Mouse (Mus musculus): Measurements from ENCODE around the gene Gm42417. TPM values are rescaled to one million over a fixed set of nuclear protein-coding genes. Genes with fewer than 3 reads are reported as not detected.

Gene Gm42417
- polyA plus RNA-seq, 1 experiment from 2014 or later, result not detected

DNA sequence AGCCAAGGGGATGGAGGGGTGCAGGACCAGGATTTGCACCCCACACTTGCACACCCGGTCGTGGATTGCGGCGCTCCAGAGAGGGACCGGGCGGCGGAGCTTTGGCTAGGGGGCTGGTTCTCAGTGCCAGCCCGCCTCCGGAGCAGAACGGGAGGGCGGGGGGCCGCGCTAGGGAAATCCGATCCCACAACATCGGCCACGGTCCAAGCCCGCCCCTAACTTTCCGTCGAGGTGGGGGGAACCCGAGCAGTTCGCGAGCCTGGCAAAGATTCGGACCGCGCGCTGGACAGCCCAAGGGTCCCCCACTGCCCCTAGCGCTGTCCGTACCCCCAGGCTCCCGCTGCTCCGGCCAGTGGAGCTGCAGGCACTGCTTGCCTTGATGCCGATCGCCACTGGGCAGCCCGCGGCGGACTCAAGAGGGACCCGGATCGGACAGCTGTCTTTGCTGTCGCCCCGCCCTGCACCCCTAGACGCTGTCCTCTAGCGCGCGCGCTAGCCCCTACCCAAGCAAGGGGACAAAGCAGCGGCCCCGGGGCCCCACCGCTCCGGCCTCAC lies 18.3 kb upstream of the Gm42417 start:
- under 1% methylated on average over 47 of the region's 48 CpGs for WGBS
- peak; percentile 96 for DNase-seq

DNA sequence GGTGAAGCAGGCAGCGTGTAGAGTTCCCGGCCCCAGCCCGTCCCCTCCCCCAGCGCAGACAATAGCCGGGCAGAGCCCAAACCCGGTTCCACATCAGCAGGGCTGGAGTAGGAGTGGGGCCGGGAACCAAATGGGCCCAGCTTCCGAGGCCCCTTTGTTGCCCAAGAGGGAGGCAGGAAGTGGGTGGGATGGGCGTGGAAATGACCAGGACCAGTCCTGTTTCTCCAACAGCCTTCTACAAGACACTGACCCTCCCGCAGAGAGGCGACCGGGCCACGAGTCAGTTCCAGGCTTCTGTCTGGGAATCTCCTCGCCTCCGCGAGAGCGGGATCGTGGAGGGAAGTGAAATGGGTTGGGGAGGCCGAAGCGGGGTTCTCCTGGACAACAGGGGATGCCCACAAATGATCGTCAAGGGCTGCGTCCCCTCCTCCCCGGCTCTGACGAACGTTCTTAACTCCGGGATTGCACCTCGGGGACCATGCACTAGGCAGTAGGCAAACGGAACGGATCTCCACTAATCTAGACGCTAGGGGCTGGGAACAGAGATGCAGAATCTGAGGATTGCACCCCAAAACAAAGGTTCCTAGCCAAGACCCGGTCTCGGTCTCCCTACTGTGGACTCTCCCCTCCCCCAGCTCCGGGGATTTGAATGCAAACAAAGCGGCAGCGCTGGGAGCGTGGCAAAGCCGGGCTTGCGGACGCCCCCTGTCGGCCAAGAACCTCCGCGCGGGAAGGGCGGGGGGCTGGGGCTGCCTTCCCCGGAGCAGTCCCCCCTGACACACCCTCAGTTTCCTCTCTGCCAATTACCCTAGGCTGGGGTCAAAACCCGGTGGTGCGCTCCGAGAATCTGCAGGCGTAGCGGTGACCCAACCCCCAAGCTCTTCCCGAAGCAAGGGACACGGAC lies 17.6 kb upstream of the Gm42417 start:
- peak overlapping the region; percentile 95 for H3K9ac ChIP-seq
- peak overlapping the region; percentile 98 for H3K4me2 ChIP-seq
- peak overlapping the region; percentile 100 for H3K27ac ChIP-seq (ENCODE audit: low read depth)
- peak; percentile 89 for TF ChIP-seq CTCF (IDR thresholded peaks at IDR 0.05; ENCODE audit: low read depth)
- peaks cover 17% of the 10 kb centered on the region for H3K4me1 ChIP-seq (ENCODE audit: insufficient read depth)
- ATAC-seq (ENCODE audit: insufficient read depth), result peak; percentile 78
- no peaks in the 10 kb centered on the region for H3K9me3 ChIP-seq (ENCODE audit: low read depth, low read length)
- under 1% methylated on average over 52 of the region's 52 CpGs for WGBS
- H3K27me3 ChIP-seq (ENCODE audit: insufficient read depth, low read length), result no peaks in the 10 kb centered on the region
- peak; percentile 97 for DNase-seq
- H3K4me3 ChIP-seq (ENCODE audit: low read depth, low read length), result peak overlapping the region; percentile 94
- peaks cover 39% of the 10 kb centered on the region for H3K36me3 ChIP-seq (ENCODE audit: insufficient read depth)

More for the DNA sequence above, 18.3 kb upstream of the Gm42417 start:
- Histone ChIP-seq H3K36me3 (ENCODE audit: insufficient read depth) (peaks cover 31% of the 10 kb centered on the region), H3K4me2 (peak overlapping the region; percentile 98), H3K27me3 (ENCODE audit: insufficient read depth, low read length) (no peaks in the 10 kb centered on the region), H3K4me3 (ENCODE audit: low read depth, low read length) (peak overlapping the region; percentile 94), H3K4me1 (ENCODE audit: insufficient read depth) (peaks cover 17% of the 10 kb centered on the region), H3K9ac (peak overlapping the region; percentile 95), H3K27ac (ENCODE audit: low read depth) (peak overlapping the region; percentile 100), H3K9me3 (ENCODE audit: low read depth, low read length) (no peaks in the 10 kb centered on the region)
- peak; percentile 80 for ATAC-seq (ENCODE audit: insufficient read depth)
- TF ChIP-seq CTCF (IDR thresholded peaks at IDR 0.05; ENCODE audit: low read depth), result no peak

DNA sequence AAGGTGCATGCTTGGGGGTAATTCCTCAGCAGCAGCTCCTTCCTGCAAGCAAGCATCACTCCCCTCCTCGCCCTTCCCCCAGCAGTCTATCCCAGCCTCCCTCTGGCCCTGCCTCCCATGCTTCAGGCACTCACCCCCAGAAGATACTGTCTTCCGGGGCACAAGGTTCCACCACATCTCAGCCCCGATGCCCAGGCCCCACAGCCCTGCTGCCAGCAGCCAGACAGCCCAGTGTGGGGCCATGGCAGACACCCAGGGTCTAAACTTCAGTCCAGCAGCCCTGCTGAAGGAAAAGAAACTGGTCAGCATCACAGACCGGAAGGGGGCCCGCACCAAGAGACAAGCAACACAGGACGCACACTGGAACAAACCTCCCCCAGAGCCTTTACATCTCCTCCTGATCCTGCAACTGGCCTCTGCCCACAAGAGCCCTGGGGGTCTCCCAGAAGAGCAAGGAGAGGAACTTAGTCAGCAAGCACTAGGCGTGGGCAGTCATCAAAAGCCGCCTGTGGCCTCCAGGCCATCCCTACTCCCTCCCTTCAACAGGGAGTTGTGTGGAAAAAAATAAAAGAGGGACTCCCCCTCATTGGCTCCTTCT lies 16.7 kb upstream of the Gm42417 start:
- peak overlapping the region; percentile 100 for H3K27ac ChIP-seq (ENCODE audit: low read depth)
- no peak for TF ChIP-seq CTCF (IDR thresholded peaks at IDR 0.05; ENCODE audit: low read depth)
- H3K36me3 ChIP-seq (ENCODE audit: insufficient read depth), result peaks cover 48% of the 10 kb centered on the region
- peaks cover 17% of the 10 kb centered on the region for H3K4me1 ChIP-seq (ENCODE audit: insufficient read depth)
- peak overlapping the region; percentile 95 for H3K9ac ChIP-seq
- no peak for ATAC-seq (ENCODE audit: insufficient read depth)
- WGBS, result 2% methylated on average over 8 of the region's 8 CpGs
- H3K27me3 ChIP-seq (ENCODE audit: insufficient read depth, low read length), result no peaks in the 10 kb centered on the region
- H3K4me3 ChIP-seq (ENCODE audit: low read depth, low read length), result peak overlapping the region; percentile 94
- no peaks in the 10 kb centered on the region for H3K9me3 ChIP-seq (ENCODE audit: low read depth, low read length)
- peak; percentile 69 for DNase-seq
- peak overlapping the region; percentile 98 for H3K4me2 ChIP-seq

DNA sequence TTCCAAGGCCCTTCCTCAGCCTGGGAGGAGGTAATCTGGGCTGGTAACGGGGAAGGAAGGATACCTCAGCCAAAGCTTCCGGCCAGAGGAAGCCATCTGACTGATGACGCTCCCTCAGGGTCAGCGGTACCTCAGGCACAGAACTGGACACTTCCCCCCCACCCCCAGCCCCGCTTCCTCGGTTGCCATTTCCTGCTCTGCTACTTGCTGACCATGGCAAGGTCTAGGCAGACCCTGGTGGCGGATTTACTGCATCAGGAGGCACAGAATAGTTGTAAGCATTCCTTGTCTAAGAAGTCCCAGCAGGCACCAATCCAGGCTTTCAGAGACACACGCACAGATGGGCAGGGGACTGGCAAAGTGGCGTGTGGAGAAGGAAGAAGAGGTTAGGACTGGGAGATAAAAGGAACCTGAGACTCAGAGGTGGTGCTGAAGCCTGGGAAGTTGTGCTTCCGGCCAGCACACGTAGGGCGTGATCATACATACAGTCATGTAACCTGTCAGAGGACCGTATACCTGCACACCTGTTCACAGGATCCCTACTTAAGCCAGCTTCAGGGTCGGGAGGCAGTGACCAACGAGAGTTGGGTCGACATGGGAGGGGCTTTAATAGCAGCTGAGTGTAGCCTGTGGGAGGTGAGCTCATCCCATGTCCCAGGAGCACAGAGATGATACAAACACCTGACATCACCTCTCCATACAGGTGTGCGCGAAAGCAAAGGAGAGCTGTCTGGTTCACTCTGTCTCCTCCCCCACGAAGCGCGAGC lies 15.6 kb upstream of the Gm42417 start:
- Histone ChIP-seq H3K4me1 (ENCODE audit: insufficient read depth) (peaks cover 17% of the 10 kb centered on the region), H3K27ac (ENCODE audit: low read depth) (peak overlapping the region; percentile 100; the same call in 1 of the 2 replicates), H3K4me2 (peak overlapping the region; percentile 98), H3K27me3 (ENCODE audit: insufficient read depth, low read length) (no peaks in the 10 kb centered on the region), H3K36me3 (ENCODE audit: insufficient read depth) (peaks cover 58% of the 10 kb centered on the region), H3K4me3 (ENCODE audit: low read depth, low read length) (peak overlapping the region; percentile 94), H3K9me3 (ENCODE audit: low read depth, low read length) (no peaks in the 10 kb centered on the region), H3K9ac (peak overlapping the region; percentile 25; the same call in 1 of the 2 replicates)
- DNase-seq (no peak), ATAC-seq (ENCODE audit: insufficient read depth) (no peak)
- TF ChIP-seq CTCF (IDR thresholded peaks at IDR 0.05; ENCODE audit: low read depth), result no peak
- 61% methylated on average over 21 of the region's 21 CpGs for WGBS

DNA sequence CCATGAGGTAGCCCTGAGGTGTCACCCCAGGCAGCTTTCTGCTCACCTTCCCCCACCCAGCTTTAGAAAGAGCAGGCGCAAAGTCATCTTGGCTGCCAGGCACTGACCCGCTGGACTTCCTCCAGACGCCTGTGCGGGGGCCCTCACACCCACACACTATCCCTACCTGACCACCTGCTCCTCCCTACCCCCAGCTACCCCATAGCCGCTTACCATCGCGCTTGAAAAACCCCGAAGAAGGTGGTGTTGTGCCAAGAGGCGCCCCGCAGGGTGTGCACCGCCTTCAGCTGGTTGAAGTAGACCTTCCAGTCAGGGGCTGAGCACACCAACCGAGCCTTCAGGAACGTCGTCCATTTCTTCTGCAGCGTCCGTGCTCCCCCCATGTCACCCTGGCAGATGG lies 13.3 kb upstream of the Gm42417 start:
- no peak overlapping the region for H3K9ac ChIP-seq

DNA sequence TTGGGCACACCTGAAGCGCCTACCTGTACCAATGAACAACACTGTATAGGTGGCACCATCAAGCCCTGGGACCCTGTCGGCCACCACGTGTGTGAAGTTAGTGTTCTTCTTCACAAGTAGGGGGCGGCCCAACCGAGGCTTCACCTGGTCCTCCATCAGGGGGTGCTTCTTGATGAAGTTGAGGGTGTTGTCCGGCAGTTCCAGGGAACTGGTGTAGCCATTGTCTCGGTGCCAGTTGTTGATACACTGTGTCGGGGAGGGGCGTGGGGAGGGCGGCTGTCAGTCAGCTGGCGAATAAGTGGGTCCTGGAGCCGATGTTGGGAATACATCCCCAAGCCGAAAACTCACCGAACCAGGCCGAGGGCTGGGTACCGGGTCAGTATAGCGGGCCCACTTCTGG lies 12.7 kb upstream of the Gm42417 start:
- Histone ChIP-seq H3K4me3 (ENCODE audit: low read depth, low read length) (no peak overlapping the region), H3K4me2 (no peak overlapping the region), H3K36me3 (ENCODE audit: insufficient read depth) (peaks cover 78% of the 10 kb centered on the region), H3K27ac (ENCODE audit: low read depth) (no peak overlapping the region), H3K4me1 (ENCODE audit: insufficient read depth) (peaks cover 21% of the 10 kb centered on the region), H3K9me3 (ENCODE audit: low read depth, low read length) (no peaks in the 10 kb centered on the region), H3K9ac (no peak overlapping the region), H3K27me3 (ENCODE audit: insufficient read depth, low read length) (no peaks in the 10 kb centered on the region)
- WGBS, result 79% methylated on average over 17 of the region's 17 CpGs
- ATAC-seq (ENCODE audit: insufficient read depth) (no peak), DNase-seq (no peak)
- TF ChIP-seq CTCF (IDR thresholded peaks at IDR 0.05; ENCODE audit: low read depth), result peak; percentile 5; the same call in 1 of the 2 replicates

More for the DNA sequence above, 13.3 kb upstream of the Gm42417 start:
- 86% methylated on average over 16 of the region's 16 CpGs for WGBS
- DNase-seq (no peak), ATAC-seq (ENCODE audit: insufficient read depth) (no peak)
- no peak overlapping the region for H3K27ac ChIP-seq (ENCODE audit: low read depth)
- TF ChIP-seq CTCF (IDR thresholded peaks at IDR 0.05; ENCODE audit: low read depth), result no peak
- H3K4me1 ChIP-seq (ENCODE audit: insufficient read depth), result peaks cover 21% of the 10 kb centered on the region
- no peaks in the 10 kb centered on the region for H3K9me3 ChIP-seq (ENCODE audit: low read depth, low read length)
- no peak overlapping the region for H3K4me3 ChIP-seq (ENCODE audit: low read depth, low read length)
- H3K27me3 ChIP-seq (ENCODE audit: insufficient read depth, low read length), result no peaks in the 10 kb centered on the region
- H3K36me3 ChIP-seq (ENCODE audit: insufficient read depth), result peaks cover 78% of the 10 kb centered on the region
- H3K4me2 ChIP-seq, result no peak overlapping the region
